Mouse (Mus musculus): ENCODE results near the gene Ift22.

DNA sequence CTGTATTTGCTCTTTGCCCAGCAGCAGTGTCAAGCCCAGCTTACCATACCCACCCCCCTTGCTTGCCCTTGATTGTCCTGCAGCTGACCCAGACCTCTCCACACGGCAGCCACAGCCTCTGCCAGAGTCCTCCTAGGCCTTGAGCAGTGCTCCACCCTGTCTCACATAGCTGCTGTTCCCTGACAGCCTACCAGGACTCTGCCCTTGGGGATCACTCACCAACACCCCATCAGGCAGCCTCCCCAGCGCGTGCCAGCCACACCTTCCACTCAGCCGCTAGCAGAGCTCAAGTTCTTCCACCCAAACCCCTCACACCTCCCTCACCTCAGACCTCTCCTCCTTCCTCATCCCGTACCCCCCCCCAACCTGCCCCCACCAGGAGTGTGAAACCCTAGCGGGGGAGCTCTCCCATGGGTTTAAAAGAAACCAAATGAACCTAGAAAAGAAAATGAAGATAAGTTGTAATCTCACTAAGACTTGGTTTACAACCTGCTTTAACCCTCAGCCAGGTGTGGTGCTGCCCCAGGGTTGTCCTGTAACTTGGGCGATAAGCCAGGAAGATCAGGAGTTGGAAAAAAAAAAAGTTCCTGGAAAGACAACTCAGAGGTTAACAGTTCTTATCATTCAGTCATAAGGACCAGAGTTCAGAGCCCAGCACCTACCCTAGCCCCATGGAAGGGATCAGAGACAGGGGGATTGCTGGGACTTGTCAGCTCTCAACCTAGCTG, 16.0 kb downstream of the Ift22 start:
- TF ChIP-seq POLR2A (IDR thresholded peaks at IDR 0.05; ENCODE audit: borderline replicate concordance, control insufficient read depth, low read depth, low read length) = no peak
- TF ChIP-seq CTCF (IDR thresholded peaks at IDR 0.05; ENCODE audit: control insufficient read depth, insufficient read depth, low read length) = no peak
